Mouse (Mus musculus) embryonic stem cell, embryonic (primary cell): ENCODE results near the gene Bcl2a1b.
"Not testable (repeated sequence)": the region's sequence is repeated elsewhere in the genome, so short reads cannot be mapped to it uniquely, and the experiment has no call there.

ENCODE experiments used
- CTCF ChIA-PET, 4 experiments: fragments of 300-600 bp in 2 of 4; fragments of 350-600 bp in 2 of 4; sonication (Branson Sonifier 250); formaldehyde crosslinking; loops; one replicate each; lab custom pipeline; 2022; ENCODE audit warnings: inconsistent platforms in 2 of 4; lab: Charles Lee
- POLR2A ChIA-PET, 4 experiments: fragments of 300-600 bp in 2 of 4; fragments of 350-600 bp in 2 of 4; sonication (Branson Sonifier 250); formaldehyde crosslinking; loops; one replicate each; lab custom pipeline; 2022; ENCODE audit warnings: antibody characterized with exemption in 4 of 4, inconsistent platforms in 1 of 4; lab: Charles Lee

Bcl2a1b gene

GRCm38 (mm10) chr9:89198969-89199416, at the start of gene Bcl2a1b, which contains the start of gene Gm29094:
Gene Bcl2a1b, plus strand, starts transcription at chr9:89199209.
Gene Gm29094, plus strand, starts transcription at chr9:89199379.
- CTCF ChIA-PET, POLR2A ChIA-PET: not testable (repeated sequence)

GRCm38 (mm10) chr9:89172539-89172938, 26.5 kb upstream of the Bcl2a1b start:
- CTCF ChIA-PET, POLR2A ChIA-PET: not testable (repeated sequence)

DNA sequence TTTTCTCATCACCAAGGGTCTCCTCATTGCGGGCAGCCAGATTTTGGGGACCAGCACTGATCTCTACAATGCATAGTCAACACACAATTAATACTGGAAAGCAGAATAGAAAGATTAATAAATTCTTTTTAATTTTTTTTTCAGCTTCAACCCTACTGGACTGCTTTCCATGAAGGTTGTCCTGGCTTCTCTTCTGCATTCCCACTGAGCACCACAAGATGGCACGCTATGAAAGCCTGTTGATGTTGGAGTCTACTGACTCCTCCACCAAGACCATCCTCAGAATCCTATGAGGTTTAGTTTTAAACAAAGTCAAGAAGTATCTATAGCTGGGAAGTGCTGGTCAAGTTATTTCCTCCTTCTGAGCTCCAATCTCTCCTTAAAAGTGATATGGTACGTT, 20.2 kb upstream of the Bcl2a1b start:
- CTCF ChIA-PET, result interaction anchor here in 1 of 4 experiments (0.6 kb wide), 1 partner anchor 145 kb away, joined by 14 read pairs; no protein-coding TSS in a partner anchor
- POLR2A ChIA-PET, result not testable (repeated sequence)

GRCm38 (mm10) chr9:89179469-89179868, 19.5 kb upstream of the Bcl2a1b start:
- POLR2A ChIA-PET, CTCF ChIA-PET: not testable (repeated sequence)

DNA sequence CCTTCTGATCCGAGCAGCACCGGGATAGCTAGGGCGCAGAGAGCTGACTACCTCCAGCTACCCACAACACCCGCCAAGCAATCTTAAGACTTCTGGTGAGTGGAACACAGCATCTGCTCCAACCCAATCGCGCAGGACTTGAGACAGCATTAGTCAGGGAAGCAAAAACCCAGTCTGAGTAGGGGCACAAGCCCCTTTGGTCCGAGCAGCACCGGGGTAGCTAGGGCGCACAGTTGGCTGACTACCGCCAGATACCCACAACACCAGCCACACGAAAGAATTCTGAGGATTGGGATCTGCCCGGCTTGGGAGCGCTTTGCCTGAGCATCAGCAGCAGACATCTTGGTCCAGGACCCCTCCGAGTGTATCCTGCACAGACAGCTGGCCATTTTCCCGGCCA, 12.0 kb upstream of the Bcl2a1b start:
- POLR2A ChIA-PET, result interaction anchor here in 1 of 4 experiments (0.6 kb wide), 1 partner anchor 24 kb away, joined by 3 read pairs; no protein-coding TSS in a partner anchor
- CTCF ChIA-PET, result interaction anchor here in 1 of 4 experiments (1.0 kb wide), 1 partner anchor 492 kb away, joined by 3 read pairs; no protein-coding TSS in a partner anchor

DNA sequence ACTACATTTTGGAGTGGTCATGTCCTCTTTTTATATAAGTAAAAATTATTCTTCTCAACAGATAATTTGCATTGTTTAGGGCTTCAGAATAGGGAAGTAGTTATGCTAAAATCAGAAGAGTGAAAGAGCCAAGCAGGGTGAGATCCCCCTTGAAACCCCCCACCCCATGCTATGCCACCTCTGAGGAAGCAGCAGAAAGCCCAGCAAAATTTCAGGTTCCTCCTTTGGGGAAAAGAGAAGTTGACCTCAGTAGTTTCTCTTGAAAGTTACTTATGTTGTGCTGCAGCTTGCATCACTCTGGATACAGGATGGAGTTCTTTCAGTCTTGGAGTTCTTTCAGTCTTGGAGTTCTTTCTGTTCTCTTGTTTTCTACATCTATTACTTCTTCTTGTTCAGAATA, 3.5 kb upstream of the Bcl2a1b start:
- CTCF ChIA-PET, POLR2A ChIA-PET: not testable (repeated sequence)

DNA sequence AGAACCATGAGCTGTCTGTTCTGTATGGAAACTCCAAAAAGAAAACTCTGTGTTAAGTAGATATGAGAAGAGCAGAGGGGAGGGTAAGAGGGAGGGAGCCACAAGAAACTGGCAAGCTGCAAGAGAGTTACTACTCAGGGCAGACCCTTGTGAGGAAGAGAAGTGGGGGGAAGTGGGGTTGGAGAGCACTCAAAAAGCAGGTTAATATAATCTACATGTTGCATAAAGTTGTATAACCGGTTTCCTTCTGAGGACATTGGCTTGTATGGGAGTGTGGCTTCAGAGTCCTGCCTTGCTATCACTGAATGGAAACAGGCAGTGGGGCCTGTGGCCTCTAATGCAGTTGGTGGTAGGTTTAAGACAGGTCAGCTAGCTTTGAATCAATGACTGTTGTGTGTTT, 1.5 kb upstream of the Bcl2a1b start:
- POLR2A ChIA-PET, CTCF ChIA-PET: not testable (repeated sequence)

DNA sequence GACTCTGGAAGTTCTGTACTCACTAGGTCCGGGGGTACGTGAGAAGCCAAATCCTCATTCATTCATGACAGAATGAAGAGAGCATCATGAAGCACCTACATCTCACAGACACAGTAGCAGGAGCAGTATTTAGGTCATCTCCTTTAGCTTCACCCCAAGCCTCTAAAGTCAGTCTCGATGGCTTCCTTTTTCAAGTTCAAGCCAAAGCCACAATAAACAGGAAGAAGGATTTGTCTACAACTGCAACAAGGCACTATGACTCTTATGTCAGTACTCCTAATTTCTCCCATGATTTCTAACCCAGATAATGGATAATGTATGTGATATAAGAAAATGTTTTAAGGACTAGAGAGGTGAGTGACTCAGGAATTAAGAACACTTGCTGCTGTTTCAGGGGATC, 660 bp upstream of the Bcl2a1b start:
- CTCF ChIA-PET, POLR2A ChIA-PET: not testable (repeated sequence)

DNA sequence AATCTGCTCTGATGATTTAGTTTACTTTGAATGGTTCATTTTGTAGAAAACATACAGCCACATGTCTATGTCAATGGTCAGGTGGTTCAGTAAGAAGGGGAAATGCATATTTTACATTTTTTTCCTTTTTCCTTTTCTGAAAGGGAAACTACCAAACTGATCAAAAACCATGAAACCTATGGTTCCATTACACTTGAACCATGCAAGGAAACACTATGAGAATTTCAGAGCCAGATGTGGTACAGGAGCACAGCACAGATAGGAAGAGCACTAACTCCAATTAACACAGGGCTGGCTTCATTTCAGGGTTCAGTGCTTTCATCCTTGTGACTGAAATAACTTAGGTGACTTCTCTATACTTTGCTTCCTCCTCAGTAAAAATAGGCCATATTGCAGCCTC, 3.2 kb downstream of the Bcl2a1b start:
- CTCF ChIA-PET, POLR2A ChIA-PET: not testable (repeated sequence)

DNA sequence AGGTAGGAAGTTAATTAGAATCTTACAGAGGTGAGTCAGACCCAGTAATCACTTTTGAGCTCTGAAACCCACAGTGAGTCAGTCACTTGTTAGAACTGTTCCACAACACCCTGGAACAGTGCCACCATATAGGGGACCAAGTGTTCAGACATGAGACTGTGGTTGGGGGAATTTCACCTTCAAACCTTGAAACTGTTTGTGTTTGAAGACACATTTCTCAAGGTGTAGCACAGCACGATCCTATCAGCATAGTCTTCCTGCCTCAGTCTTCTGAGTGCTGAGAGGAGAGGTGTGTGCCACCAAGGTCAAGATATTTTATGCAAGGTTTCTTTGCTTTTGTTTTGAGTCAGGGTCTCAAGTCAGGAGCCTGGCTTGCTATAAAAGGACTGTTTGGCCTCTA, 9.9 kb downstream of the Bcl2a1b start:
- CTCF ChIA-PET, POLR2A ChIA-PET: not testable (repeated sequence)

- POLR2A ChIA-PET, result interaction anchor here (0.6 to 1.6 kb wide), 6 partner anchors 10 to 502 kb away, joined by 3 to 6 read pairs (median 4); no protein-coding TSS in a partner anchor
- CTCF ChIA-PET, result not testable (repeated sequence)
Observed at GRCm38 (mm10) chr9:89210353-89211064, 11.5 kb downstream of the Bcl2a1b start, which contains the start of gene Mthfs. Gene Mthfs, plus strand, starts transcription at chr9:89210676.

- CTCF ChIA-PET, result not testable (repeated sequence)
- POLR2A ChIA-PET, result interaction anchor here (0.6 to 1.6 kb wide), 8 partner anchors 11 to 502 kb away, joined by 3 to 6 read pairs (median 4); no protein-coding TSS in a partner anchor
Observed at GRCm38 (mm10) chr9:89211065-89211858, 12.3 kb downstream of the Bcl2a1b start.

- CTCF ChIA-PET, result interaction anchor here in 2 of 4 experiments (0.6 to 0.9 kb wide), 2 partner anchors 470 to 496 kb away, joined by 3 read pairs; no protein-coding TSS in a partner anchor
- POLR2A ChIA-PET, result not testable (repeated sequence)
Observed at GRCm38 (mm10) chr9:89212428-89212827, 13.4 kb downstream of the Bcl2a1b start.

DNA sequence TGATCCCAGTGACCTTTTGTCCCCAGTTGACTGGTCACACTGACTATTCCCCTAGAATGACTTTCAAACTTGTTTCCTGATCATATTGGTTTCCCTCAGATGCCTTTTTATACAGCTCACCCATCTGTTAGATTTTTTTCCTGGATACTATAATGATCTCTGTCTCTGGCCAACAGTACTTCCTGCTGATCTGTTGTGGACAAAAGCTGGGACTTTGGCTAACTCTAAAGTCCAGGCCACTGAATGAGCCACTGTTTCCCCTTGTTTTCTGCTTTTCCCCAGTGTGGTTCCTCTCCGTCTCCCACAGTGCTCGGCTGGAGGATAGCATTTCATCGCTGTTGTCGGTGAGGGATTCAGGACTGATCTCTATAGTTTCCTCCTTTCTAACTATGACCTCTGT, 19.2 kb downstream of the Bcl2a1b start:
- POLR2A ChIA-PET, result interaction anchor here in 1 of 4 experiments (1.2 to 1.3 kb wide), 2 partner anchors 506 to 507 kb away, joined by 3 to 6 read pairs; no protein-coding TSS in a partner anchor
- CTCF ChIA-PET, result interaction anchor here in 1 of 4 experiments (1.2 kb wide), 1 partner anchor 506 kb away, joined by 3 read pairs; no protein-coding TSS in a partner anchor

GRCm38 (mm10) chr9:89219668-89220067, 20.7 kb downstream of the Bcl2a1b start:
- POLR2A ChIA-PET, result interaction anchor here in 1 of 4 experiments (0.7 kb wide), 1 partner anchor 508 kb away, joined by 3 read pairs; no protein-coding TSS in a partner anchor
- CTCF ChIA-PET, result not testable (repeated sequence)

DNA sequence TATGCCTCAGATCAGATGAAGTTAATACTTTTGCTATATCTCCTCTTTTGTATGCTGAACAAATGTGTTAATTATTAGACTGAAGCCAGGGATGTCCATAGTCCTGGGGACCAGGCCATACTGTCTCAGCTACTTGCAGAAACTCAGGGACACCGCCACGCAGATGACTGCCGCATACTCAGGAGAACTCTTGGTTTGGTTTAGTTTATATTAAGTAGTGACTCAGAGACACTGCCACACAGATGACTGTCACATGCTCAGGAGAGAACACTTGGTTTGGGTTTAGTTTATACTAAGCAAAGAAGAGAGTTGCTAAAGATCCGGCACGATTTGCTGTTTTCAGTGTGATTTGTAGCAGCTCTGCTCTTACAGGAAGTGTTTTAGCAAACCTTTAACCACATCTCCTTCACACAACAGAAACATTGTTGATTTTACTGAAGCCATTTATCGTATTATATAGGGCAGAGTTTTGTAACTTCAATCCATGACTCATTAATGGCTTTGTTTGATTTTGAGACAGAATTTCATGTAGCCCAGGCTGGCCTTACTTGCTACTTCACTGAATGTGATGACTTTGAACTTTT, 21.8 kb downstream of the Bcl2a1b start:
- CTCF ChIA-PET, POLR2A ChIA-PET: not testable (repeated sequence)

DNA sequence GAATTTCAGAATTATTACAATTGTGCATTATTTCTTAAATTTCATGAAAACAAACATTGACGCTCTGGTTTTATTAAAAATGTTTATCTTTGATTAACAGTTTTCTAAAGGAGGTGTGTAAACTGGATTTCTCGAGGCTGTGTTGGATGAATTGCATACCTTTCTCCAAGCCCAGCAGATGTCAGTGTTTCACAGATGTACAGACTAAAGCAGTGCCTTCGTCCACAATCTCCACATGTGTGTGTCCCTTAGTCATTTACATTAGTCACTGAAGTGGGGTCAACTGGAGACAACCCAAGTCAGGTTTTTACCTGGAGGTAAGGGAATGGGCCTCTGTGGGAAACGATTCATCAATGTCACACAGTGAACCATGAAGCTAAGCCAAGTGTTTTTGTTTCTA, 27.1 kb downstream of the Bcl2a1b start:
- ChIA-PET CTCF (interaction anchor here in 1 of 4 experiments (0.6 kb wide), 1 partner anchor 12 kb away, joined by 4 read pairs; no protein-coding TSS in a partner anchor), POLR2A (no interaction called here)

GRCm38 (mm10) chr9:89228122-89228521, 29.1 kb downstream of the Bcl2a1b start:
- ChIA-PET POLR2A (no interaction called here), CTCF (no interaction called here)

GRCm38 (mm10) chr9:89230897-89231497, 32.0 kb downstream of the Bcl2a1b start:
- CTCF ChIA-PET, POLR2A ChIA-PET: not testable (repeated sequence)
